Mouse (Mus musculus) spleen, adult 12 weeks (tissue): ENCODE results near the gene Gm853.

Source experiments
- DNase-seq: peaks from one replicate; pipeline ENCODE4 v3.0.0; 2022; ENCODE audit warnings: low spot score

The Gm853 gene

DNA sequence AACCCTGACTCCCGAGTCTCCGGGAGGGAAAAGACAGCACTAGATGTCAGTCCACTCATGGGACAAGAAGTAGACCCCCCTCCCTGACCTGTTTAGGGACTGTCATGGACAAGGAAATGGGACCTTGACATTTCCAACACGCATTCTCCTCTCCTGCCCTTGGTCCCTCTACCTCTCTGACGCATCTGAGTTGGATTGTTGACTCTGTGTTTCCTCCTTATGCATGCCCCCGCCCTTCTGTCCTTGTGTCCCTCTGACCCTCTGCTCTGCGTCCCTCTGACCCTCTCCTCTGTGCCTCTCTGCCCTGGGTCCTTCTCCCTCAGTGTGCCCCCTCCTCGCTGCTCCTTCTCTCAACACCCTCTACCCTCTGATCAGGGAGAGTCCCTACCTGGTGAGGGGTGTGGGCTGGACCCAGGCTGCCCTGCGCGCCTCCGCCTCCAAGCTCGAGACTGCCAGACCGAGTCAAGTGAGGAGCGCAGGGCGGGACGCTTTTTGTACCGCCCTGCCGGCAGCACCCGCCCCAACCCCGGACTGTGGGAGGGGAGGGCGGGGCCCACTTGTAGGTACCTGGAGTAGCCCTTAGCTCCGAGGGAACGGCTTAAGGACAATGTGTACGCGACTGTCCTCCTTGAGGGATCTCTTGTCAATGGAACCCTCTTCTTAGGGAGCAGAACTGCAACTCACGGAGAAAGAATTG, 47.7 kb downstream of the Gm853 start:
- peak; percentile 68 for DNase-seq

DNA sequence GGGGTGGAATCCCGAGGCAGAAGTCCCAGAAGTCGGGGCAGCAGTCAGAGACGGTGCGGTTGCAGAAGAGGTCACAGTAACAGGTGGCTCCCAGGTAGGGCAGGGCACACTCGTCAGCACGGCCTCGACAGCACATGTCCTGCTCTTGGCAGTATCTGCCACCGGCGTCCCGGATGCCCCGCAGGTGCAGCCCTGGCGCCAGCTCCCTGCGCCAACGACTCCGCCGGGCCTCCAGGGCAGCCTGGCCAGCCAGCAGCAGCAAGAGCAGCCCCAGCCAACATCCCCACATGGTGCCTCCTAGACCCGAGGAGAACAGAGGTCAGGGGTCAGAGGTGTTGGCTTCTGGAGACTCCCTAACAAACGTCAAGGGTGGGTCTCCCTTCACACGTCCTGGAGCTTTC, 48.3 kb downstream of the Gm853 start:
- no peak for DNase-seq

DNA sequence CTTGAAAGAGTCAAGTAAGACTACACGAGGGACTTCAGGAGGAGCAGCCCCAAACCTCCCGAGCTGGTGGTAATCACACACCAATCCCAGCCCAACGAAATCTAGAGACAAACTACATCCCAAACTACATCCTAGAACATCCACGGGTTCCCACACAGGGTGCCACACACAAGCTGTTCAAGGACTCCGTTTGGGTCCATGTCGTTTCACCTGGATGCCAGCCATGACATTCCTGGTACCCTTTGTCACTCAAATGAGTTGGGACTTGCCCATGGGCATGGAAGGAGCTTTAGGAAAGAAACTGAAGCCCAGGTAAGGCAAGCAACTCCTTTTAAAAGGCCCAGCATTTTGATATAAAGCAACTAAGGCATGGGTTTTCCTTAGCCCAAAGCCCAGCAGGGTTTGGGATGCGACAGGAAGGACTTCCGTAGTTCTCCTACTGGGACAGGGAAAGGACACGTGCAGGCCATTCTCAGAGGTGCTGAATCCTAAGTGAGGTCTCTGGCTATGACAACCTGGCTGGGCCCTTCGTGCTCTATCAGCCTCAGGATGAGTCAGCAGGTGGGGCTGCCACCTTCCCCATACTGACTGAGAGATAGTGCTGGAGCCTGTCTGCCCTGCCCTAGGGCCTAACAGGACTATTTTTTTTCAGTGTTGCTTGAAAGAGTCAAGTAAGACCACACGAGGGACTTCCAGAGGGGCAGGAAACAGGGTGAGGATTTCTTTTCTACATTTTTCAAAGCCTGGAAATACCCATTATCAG, 49.0 kb downstream of the Gm853 start:
- DNase-seq: peak; percentile 61

DNA sequence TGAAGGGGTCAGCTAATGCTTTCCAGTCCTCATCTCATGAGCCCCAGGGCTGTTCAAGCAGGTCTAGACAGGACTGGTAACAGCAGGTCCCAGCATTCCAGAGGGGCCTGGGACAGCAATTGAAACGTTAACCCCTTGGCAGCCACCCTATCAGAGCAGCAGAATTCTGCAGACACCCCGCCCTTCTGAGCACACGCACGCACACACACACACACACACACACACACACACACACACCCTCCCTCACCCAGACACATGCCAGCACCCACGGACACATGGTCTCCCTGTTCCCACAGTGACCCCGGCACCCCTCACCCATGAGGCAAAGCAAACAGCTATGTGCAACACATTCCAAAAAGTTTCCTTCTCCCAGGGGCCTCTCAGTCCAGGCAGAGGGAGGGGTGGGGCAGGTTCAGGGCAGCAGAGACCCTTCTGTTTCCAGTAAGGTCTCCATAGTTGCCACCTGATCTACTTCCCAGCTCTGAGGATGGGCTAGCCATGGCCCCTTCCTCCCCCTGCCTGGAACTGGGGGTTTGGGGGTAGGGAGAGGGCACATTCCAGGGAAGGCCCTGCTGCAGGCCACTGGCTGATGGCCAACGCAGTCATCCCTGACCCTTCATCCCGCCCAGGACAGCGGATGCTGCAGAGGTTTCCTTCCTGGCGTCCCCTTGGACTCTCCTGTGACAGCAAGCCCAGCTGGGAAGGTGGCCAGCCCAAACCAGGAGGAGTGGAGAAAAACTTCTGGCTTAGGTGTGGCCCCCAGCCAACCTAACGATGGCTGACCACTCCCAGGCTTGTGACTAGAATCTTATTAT, 50.0 kb downstream of the Gm853 start:
- DNase-seq: no peak

DNA sequence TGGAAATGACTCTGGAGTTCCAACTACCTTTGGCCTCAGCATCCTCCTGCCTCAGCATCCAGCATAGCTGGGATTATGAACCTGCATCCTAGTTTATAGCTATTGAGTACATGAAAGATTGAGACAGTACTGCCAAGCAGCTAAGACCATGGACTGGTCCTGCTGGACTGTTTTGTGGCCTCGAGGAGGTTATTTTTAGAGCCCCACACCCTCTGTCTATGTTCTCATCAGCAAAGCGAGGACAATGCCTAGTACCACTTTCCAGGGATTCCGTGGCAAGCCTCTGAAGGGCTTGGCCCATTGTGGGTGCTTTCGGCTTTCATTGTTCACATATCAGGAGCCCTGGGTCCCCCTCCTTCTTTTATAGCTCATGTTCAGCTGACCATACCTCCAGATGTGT, 51.8 kb downstream of the Gm853 start:
- DNase-seq: no peak

DNA sequence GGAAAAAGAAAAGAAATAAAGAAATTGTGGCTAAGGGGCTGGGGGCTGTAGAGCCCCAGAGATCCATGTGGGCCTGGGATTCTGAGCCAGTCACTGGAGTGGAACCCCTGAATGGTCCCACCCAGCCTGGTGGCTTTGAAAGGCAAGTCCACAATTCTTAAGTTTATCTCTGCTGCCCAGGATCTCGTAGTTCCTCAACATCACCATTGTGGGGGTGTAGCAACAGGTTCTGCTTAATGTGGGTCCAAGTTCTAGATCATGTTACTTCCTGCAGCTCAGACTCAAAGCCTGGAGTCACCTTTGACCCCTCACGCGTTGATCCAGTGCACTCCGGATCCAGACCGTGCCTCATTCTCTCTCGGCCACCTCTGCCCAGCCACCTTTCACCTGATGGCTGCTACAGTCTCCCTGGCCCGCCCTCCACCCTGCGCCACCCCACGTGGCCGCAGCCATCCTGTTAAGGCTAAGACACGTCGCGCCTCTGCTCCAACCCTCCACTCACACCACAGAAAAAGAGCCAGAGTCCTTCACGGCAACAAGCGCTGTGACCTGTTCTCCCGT, 52.7 kb downstream of the Gm853 start:
- DNase-seq: no peak

DNA sequence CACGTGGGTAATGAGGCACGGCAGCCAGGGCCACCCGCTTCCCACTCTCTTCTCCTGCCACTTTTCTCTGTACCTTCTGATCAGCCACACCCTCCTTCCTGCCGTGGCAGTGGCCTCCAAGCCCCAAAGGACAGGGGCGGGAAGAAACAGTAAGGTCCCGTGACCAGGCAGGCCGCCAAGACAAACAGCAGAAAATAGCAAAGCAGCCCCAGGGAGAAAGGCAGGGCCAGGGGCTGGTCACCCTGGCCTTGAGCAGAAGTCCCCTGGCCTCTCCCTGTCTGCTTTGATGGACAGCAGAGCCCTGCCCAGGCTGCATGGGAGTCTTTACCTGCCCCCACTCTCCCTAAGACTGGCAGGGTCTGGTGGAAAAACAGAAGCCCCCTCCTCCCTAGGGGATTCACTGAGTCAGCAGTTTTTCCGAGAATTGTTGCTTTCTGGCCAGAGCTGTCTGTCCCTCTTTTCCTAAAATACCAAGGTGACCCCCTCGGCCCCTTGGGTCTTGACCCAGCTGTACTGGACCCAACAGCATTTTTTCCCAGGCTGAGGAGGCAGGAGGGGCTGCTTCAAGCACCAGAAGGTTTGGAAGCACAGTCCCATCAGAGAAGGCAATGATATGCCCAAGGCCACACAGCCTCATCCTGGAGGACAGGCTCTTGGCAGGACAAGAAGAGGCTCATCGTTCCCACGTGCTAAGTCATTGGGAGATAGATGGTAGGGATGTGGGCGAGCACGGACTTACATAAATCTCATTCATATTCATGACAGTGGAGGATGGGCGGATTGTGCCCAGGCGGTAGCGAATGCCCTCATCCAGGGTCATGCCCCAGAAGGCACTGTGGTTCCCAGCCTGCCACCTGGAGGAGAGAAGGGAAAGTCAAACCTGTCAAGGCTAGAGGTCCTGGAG, 53.7 kb downstream of the Gm853 start:
- DNase-seq: no peak

DNA sequence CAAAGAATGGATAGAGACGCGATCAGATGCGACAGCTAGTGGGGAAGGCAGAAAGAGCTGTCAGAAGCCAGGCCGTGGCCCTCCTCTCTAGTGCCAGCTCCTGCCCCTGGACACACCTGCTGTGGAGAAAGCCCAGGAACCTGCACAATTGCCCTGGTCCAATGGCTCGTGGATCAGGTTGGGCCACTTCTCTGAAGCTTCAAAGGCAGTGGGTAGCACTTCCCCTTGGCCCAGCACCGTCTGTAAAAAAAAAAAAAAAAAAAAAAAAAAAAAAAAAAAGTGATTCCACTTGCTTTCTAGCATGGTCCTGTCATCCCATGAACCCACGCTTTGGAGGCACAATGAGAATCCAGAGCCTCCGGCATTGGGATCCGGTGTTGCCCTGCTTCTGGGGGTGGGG, 54.4 kb downstream of the Gm853 start:
- DNase-seq: no peak

DNA sequence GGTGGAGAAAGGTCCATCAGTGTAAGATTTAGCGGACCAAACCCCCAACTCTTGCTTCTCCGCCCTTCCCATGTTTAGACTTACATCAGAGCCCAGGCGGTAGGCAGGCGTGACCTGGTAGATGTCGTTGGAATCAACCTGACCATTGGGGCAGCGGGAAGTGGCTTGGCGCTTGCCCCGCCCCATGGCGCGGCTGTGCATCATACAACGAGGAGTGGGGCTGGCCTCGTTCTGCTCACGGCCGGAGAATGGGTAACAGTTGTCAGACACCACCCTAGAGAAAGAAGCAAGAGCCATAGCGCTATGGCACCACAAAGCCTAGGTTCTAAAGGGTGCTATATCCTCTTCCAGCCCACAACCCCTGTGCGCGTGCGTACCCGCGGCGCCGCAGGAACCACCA, 54.9 kb downstream of the Gm853 start:
- DNase-seq: no peak

DNA sequence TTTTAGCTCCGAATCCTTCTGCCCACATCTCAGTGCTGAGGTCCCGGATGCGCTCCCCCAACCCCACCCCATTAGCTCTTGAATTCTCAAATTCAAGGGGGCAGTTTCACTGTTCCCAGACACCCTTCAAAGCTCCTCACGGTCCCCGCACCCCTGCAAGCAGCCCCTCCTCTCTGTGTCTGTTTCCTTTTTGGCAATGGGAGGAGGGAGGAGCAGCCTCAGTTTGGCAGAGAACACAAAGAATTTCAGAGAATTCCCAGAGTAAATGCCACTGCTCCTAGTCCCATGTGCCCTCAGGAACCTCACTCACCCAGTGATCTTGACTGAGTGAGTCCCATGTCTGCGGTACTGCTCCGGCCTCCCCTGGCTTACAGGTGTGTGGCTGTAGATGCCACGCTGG, 55.6 kb downstream of the Gm853 start:
- no peak for DNase-seq

DNA sequence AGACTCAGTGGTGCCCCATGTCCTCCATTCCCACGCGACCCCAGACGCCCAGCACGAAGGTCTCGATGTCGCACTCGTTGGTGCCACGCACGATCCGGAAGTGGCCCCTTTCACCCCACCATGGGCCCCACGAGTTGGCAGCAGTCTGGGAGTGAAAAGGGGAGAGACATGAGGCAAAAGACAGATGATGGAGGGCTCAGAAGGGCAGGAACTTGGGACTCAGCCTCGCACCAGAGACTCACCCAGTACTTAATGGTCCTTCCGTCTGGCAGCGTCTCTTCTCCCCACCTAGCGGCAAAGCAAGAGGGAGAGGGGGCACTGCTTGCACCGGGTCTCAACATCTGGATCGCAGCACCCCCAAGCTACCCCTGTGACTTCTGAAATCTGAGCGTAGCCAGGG, 56.1 kb downstream of the Gm853 start:
- no peak for DNase-seq

DNA sequence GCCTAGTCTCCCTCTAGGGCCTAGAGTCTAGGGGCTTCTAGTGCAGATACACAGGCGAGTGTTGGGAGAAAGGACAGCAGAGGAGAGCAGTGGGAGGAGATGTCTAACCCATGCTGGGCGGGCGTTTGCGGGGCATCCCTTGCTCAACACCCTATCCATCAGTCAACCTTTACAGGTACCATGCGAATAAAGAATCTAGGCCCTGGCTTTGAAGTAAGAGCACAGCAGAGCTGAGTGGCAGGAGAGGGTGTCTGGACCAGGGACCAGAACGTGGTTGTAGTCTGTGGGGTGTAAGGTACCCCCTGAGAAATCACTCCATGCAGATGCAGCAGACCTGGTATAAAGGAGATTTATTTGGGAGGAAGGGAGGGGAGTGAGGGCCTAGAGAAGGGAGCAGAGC, 58.1 kb downstream of the Gm853 start:
- DNase-seq: no peak

DNA sequence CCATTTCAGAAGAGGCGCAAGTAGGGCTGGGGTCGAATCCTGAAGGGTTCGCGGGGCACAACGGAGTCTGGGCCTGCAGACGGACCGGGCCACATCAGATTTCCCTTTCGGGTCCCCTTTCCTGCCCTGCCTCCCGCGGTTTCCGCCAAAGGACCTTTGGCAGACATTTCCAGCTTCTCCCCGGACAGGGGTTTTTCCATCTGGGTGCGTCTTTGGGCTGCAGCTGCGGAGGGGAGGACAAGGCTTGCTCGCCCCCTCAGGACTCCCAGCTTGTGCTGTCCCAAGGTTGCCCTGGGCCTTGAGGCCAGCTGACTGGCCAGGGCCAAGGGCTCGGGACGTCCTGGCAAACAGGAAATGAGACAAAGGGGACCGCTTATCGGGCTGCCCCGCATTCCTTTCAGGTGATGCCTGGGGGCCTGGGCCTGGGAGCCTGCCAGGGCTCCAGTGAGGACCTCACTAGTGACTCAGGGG, 58.8 kb downstream of the Gm853 start:
- no peak for DNase-seq

DNA sequence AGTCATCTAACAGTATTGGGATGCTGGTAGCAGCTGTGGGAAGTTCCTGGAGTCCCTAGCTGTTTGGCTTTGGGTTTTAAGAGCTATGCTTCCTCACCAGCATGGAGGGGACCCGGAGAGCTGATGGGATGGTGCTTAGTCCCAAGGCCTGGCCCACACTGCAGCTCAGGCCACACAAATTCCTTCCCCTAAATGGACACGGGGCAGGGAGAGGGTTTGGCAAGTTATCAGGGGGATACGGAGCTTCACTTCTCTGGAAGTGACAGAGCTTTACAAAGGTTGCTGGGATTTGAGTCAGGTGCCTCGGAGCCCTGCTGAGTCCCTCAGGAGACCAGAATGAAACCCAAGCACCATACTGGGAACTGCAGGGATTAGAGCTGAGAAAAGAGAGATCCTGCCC, 60.9 kb downstream of the Gm853 start:
- DNase-seq: no peak
